Comparison of ENCODE assay signal across 8 mouse cellular contexts in the genomic region with DNA sequence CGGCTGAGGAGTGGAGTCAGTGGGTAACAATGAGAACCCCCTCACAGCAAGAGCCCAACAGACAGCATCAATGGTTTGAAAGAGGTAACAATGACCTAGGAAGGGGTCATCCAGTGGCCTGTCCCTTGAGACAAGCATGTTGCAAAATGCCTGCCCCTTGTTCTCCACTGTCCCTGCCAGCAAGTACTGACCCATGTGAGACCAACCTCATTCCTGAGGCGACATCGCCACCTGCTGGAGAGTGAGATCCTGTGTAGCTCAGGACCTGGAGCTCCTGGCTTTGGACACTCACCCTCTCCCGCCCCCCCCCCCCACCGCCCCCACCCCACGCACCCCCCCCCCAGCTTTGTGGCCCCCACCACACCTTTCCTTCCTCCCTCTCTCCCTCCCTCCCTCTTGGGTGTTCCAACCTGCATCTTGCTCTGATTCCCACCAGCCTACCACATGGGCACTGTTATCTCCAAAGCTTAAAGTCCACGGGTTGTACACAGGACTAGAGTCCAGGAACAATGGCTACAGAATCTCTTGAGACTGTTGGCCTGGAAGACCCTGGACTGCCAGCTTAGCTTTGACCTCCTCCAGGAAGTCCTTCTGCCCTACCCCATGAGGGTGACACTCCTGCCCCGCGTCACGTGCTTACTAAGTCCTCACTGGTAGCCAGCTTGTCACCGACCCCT. TPM values are rescaled to one million over a fixed set of nuclear protein-coding genes. Genes with fewer than 3 reads are reported as not detected.
DNase-seq lines count a peak whose midpoint lies in the region; ATAC-seq and TF ChIP-seq lines count a peak whose summit lies in the region.

No protein-coding gene starts in this region.

- H3K9me3 ChIP-seq in embryonic facial prominence, embryonic 14.5 days (ENCODE audit: control insufficient read depth, low read length), result peaks cover 19% of the 10 kb centered on the region
- peaks cover 19% of the 10 kb centered on the region for H3K9me3 ChIP-seq in heart, embryonic 12.5 days (replicated peaks)
- H3K9me3 ChIP-seq in kidney, postnatal 0 days (replicated peaks; ENCODE audit: low read length), result no peaks in the 10 kb centered on the region; the same call in 1 of the 2 replicates
- peaks cover 11% of the 10 kb centered on the region; the same call in 1 of the 2 replicates for H3K9me3 ChIP-seq in liver, embryonic 11.5 days (ENCODE audit: control insufficient read depth, low read length)

- peak; percentile 44 for DNase-seq in 3134 (ENCODE audit: extremely low read depth, insufficient read length, low spot score)
- peak; percentile 94 for DNase-seq in adrenal gland, postnatal 36 days
- DNase-seq in embryonic facial prominence, embryonic 14.5 days (ENCODE audit: low spot score), result peak; percentile 88
- peak; percentile 94 for DNase-seq in kidney, postnatal 0 days (ENCODE audit: low spot score)
- peak; percentile 69 for DNase-seq in liver, embryonic 11.5 days (ENCODE audit: low spot score)
- peak; percentile 84 for DNase-seq in naive thymus-derived CD4-positive, alpha-beta T cell, adult 2 months (ENCODE audit: low read depth)
- DNase-seq in spleen, postnatal 4 days (ENCODE audit: low spot score in 2 of 2), result peak; percentile 82 to 92

- H3K36me3 ChIP-seq in embryonic facial prominence, embryonic 14.5 days (ENCODE audit: control insufficient read depth, insufficient read depth, low read length), result no peaks in the 10 kb centered on the region
- no peaks in the 10 kb centered on the region for H3K36me3 ChIP-seq in heart, embryonic 12.5 days
- no peaks in the 10 kb centered on the region for H3K36me3 ChIP-seq in kidney, postnatal 0 days (ENCODE audit: insufficient read depth, low read length)
- H3K36me3 ChIP-seq in liver, embryonic 11.5 days (ENCODE audit: control insufficient read depth, insufficient read depth, low read length), result no peaks in the 10 kb centered on the region

- 54% methylated on average over 8 of the region's 11 CpGs for WGBS in embryonic facial prominence, embryonic 14.5 days
- WGBS in heart, embryonic 12.5 days, result 56% methylated on average over 8 of the region's 11 CpGs
- WGBS in kidney, postnatal 0 days, result 61% methylated on average over 8 of the region's 11 CpGs
- 42% methylated on average over 10 of the region's 11 CpGs for WGBS in liver, embryonic 11.5 days

- peak; percentile 78 for TF ChIP-seq CTCF in kidney, postnatal 0 days (IDR thresholded peaks at IDR 0.05; ENCODE audit: low read depth)

- no peaks in the 10 kb centered on the region for H3K27me3 ChIP-seq in embryonic facial prominence, embryonic 14.5 days (replicated peaks; ENCODE audit: control insufficient read depth, insufficient read depth, low read length)
- H3K27me3 ChIP-seq in heart, embryonic 12.5 days (replicated peaks), result no peaks in the 10 kb centered on the region
- no peaks in the 10 kb centered on the region for H3K27me3 ChIP-seq in kidney, postnatal 0 days (ENCODE audit: insufficient read depth, low read length)
- no peaks in the 10 kb centered on the region for H3K27me3 ChIP-seq in liver, embryonic 11.5 days (replicated peaks; ENCODE audit: control insufficient read depth, insufficient read depth, low read length)

- H3K4me3 ChIP-seq in embryonic facial prominence, embryonic 14.5 days (ENCODE audit: low read depth, low read length), result no peak overlapping the region
- no peak overlapping the region for H3K4me3 ChIP-seq in heart, embryonic 12.5 days
- no peak overlapping the region for H3K4me3 ChIP-seq in kidney, postnatal 0 days (replicated peaks; ENCODE audit: low read depth, low read length)
- no peak overlapping the region for H3K4me3 ChIP-seq in liver, embryonic 11.5 days (ENCODE audit: low read depth, low read length)

- H3K4me2 ChIP-seq in embryonic facial prominence, embryonic 14.5 days (ENCODE audit: low read depth, low read length), result no peak overlapping the region
- H3K4me2 ChIP-seq in heart, embryonic 12.5 days, result no peak overlapping the region
- no peak overlapping the region for H3K4me2 ChIP-seq in kidney, postnatal 0 days (ENCODE audit: low read length)
- H3K4me2 ChIP-seq in liver, embryonic 11.5 days, result no peak overlapping the region

- no peak overlapping the region for H3K27ac ChIP-seq in embryonic facial prominence, embryonic 14.5 days (replicated peaks; ENCODE audit: low read depth, low read length)
- H3K27ac ChIP-seq in heart, embryonic 12.5 days (ENCODE audit: poor library complexity, severe bottlenecking), result no peak overlapping the region
- no peak overlapping the region for H3K27ac ChIP-seq in kidney, postnatal 0 days
- H3K27ac ChIP-seq in liver, embryonic 11.5 days (ENCODE audit: low read depth, low read length), result no peak overlapping the region

- peaks cover 25% of the 10 kb centered on the region for H3K4me1 ChIP-seq in embryonic facial prominence, embryonic 14.5 days (ENCODE audit: control insufficient read depth, insufficient read depth, low read length)
- H3K4me1 ChIP-seq in heart, embryonic 12.5 days (replicated peaks), result peaks cover 16% of the 10 kb centered on the region; the same call in 1 of the 2 replicates
- no peaks in the 10 kb centered on the region; the same call in 1 of the 2 replicates for H3K4me1 ChIP-seq in kidney, postnatal 0 days (replicated peaks; ENCODE audit: insufficient read depth, low read length)
- H3K4me1 ChIP-seq in liver, embryonic 11.5 days (replicated peaks; ENCODE audit: control insufficient read depth, insufficient read depth, low read length), result no peaks in the 10 kb centered on the region

- ATAC-seq in embryonic facial prominence, embryonic 14.5 days (ENCODE audit: low read depth), result peak; percentile 74
- peak; percentile 73; the same call in 1 of the 2 replicates for ATAC-seq in heart, embryonic 12.5 days (ENCODE audit: insufficient number of reproducible peaks, low FRiP score)
- peak; percentile 72 for ATAC-seq in kidney, postnatal 0 days (replicated peaks; ENCODE audit: low FRiP score, low read depth)
- ATAC-seq in liver, embryonic 11.5 days (replicated peaks; ENCODE audit: low FRiP score), result peak; percentile 59; the same call in 1 of the 2 replicates

- H3K9ac ChIP-seq in embryonic facial prominence, embryonic 14.5 days (ENCODE audit: low read depth, low read length), result no peak overlapping the region
- H3K9ac ChIP-seq in heart, embryonic 12.5 days, result no peak overlapping the region
- no peak overlapping the region for H3K9ac ChIP-seq in kidney, postnatal 0 days (ENCODE audit: low read depth, low read length)
- no peak overlapping the region for H3K9ac ChIP-seq in liver, embryonic 11.5 days (ENCODE audit: low read depth, low read length)

RNA-seq across cellular contexts. Expression of a gene that starts 22.0 kb away (rescaled TPM):
- 100 to 1,000 TPM; 117 to 134 TPM for total RNA-seq in adrenal gland, postnatal 36 days (2021)
- 115 and 138 TPM in 2 replicates for polyA plus RNA-seq in embryonic facial prominence, embryonic 14.5 days (2014; fragmentation: Nextera tagmentation; extraction: Ambion mirVana)
- polyA plus RNA-seq in heart, embryonic 12.5 days (2016; fragmentation: Nextera tagmentation; extraction: Ambion mirVana), result 102 and 103 TPM in 2 replicates
- polyA plus RNA-seq in kidney, postnatal 0 days (2015; fragmentation: Nextera tagmentation; extraction: Ambion mirVana), result 71.2 and 78.6 TPM in 2 replicates
- 111 and 117 TPM in 2 replicates for polyA plus RNA-seq in liver, embryonic 11.5 days (2014; fragmentation: Nextera tagmentation; extraction: Ambion mirVana)

Comparison
In these comparisons a context has a peak if more than half of its experiments do, and no peak if none do; other contexts are left out.
1. DNase-seq: peak in every context shown above with its lines; median percentile 94 in adrenal gland, postnatal 36 days; 94 in kidney, postnatal 0 days; 88 in embryonic facial prominence, embryonic 14.5 days; 87 in spleen, postnatal 4 days; 84 in naive thymus-derived CD4-positive, alpha-beta T cell, adult 2 months; 69 in liver, embryonic 11.5 days; 44 in 3134.